Mouse (Mus musculus) cerebellum, adult 18-20 months (tissue): ENCODE measurements around the gene Dapp1.
"Not testable (repeated sequence)": the region's sequence is repeated elsewhere in the genome, so short reads cannot be mapped to it uniquely, and the experiment has no call there.

ENCODE experiments used
- DNase-seq, 2 experiments: peaks; one replicate each; pipeline ENCODE4 v3.0.0; 2021

Dapp1 gene

DNA sequence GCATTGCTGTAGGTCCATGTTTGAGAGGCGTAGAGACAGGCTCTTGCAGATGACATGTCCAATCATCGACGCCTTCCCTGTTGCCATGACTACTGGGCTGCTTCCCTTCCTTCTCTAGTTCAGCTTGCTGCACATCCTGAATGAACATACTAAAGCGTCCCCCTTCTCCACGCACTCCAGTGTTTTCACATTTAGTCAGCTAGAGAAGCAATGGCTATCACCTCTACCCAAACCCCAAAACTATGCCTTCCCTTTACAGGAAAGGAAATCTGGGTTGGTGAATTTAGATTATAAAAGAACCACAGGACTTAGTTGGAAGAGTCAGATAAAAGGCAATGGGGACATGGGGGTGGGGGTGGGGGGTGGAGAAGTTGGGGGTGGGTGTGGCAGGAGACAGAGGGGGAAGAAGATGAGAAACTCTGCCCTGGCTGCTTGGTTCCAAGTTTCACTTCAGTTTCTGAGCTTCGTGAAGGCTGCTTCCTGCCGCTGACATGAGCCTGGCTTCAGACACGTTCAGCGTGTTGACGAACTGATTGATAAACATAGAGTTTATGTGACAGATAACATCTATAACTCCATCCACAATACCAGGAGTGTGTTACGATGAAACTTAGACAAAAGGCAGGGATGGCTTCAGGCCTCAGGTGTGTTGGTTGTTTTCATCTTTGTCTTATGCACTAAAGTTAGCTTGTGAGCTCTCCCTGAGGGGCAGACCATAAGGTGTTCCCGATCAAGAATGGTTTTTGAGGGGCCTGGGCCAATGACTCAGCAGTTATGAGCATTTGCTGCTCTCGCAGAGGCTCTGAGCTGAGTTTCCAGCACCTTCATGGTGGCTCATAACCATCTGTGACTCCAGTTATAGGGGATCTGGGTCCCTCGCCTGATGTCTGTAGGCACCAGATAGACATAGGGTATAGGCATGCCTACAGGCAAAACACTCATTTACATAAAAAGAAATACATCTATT is 28.1 kb downstream of the Dapp1 start:
- no peak for DNase-seq

DNA sequence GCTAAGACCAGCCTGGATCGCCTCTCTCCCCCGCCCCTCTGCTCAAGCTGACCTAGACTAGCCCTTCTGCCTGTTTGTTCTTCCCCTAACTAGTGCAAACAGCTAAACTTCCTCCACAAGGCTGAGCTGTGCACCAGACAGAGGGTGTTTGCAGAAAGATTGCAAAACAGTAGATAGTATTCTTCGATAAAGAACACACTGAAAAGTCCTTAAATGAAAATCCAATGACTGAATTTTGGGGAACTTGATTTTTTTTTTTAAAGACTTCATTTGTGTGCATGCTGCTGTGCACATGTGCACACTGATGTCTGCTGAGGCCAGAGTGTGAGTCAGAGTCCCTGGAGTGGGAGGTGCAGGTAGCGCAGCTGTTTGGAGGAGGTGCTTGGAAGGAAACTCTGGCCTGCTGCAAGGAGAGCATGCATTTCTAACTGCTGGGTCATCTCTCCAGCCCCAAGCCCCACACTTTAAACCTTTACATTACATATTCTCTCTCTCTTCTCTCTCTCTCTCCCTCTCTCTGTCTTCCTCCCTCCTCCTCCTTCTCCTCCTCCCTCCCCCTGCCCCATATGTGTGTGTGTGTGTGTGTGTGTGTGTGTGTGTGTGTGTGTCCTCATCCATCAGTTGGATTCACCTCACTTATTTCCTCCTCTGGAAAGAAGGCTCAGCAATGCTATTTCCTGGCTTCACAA is 29.0 kb downstream of the Dapp1 start:
- DNase-seq, result no peak

DNA sequence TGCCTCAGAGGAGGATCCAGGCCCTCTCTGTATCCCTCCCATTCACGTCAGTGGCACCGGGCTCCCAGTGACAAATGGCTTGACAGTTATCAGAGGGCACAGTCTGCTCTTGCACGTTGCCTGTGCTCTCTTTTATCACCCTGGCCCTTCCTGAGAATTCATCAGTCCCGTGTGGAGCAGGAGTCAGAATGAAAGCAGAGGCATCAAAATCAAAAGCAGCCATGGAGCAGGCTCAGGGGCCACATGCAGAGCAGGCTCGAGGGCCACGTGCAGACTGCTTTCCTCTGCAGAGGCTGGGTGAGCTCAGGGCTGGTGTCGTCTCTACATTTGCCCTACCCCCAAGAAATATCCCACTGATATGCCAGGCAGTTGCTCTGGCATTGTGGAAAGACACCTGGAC is 29.5 kb downstream of the Dapp1 start:
- DNase-seq, result no peak

DNA sequence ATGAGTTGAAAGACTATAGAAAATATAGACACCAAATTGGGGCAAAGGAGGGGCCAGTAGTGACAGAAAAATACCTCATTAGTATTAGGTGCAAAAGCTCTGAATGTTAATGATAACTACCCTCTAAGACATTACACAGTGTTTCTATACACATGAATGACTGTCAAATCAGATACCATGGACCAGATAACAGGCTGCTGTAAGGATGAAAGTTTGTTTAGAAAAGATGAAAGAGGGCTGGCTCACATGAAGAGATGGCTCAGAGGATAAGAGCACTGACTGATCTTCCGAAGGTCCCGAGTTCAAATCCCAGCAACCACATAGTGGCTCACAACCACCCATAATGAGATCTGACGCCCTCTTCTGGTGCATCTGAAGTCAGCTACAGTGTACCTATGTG is 30.0 kb downstream of the Dapp1 start:
- not testable (repeated sequence) for DNase-seq

- no peak for DNase-seq
These were observed 31.0 kb downstream of the Dapp1 start for GRCm38 (mm10) chr3:137950191-137950885.

GRCm38 (mm10) chr3:137947525-137947924 is 33.8 kb downstream of the Dapp1 start:
- DNase-seq, result no peak

DNA sequence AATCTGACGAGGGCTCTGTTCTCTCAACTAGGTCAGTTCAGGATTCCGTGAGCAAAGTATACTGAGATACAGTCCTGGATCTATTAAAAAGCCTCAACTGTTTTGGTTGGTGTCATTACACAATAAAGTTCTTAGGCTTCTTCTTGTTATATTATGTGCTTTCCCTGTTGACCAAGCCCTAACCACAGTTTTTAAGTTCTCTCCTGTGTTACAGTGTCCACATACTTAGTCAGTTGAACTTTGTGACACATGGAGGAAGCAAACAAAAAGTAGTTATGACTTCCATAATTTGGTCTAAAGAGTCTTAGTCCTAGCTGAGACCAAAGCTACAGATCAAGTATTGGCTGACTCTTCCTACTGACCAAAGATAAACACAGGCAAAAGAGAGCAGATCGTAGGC is 34.5 kb downstream of the Dapp1 start:
- no peak for DNase-seq

- DNase-seq, result no peak
These were observed 37.6 kb downstream of the Dapp1 start for GRCm38 (mm10) chr3:137943737-137944154.

GRCm38 (mm10) chr3:137942098-137942622 is 39.2 kb downstream of the Dapp1 start:
- no peak for DNase-seq

GRCm38 (mm10) chr3:137941555-137941954 is 39.8 kb downstream of the Dapp1 start:
- no peak for DNase-seq

- no peak for DNase-seq
These were observed 40.6 kb downstream of the Dapp1 start for GRCm38 (mm10) chr3:137940757-137941156.

- peak; percentile 20 to 29 for DNase-seq
These were observed 42.7 kb downstream of the Dapp1 start for GRCm38 (mm10) chr3:137938608-137939007.

GRCm38 (mm10) chr3:137936541-137936940 is 44.8 kb downstream of the Dapp1 start:
- DNase-seq, result no peak

DNA sequence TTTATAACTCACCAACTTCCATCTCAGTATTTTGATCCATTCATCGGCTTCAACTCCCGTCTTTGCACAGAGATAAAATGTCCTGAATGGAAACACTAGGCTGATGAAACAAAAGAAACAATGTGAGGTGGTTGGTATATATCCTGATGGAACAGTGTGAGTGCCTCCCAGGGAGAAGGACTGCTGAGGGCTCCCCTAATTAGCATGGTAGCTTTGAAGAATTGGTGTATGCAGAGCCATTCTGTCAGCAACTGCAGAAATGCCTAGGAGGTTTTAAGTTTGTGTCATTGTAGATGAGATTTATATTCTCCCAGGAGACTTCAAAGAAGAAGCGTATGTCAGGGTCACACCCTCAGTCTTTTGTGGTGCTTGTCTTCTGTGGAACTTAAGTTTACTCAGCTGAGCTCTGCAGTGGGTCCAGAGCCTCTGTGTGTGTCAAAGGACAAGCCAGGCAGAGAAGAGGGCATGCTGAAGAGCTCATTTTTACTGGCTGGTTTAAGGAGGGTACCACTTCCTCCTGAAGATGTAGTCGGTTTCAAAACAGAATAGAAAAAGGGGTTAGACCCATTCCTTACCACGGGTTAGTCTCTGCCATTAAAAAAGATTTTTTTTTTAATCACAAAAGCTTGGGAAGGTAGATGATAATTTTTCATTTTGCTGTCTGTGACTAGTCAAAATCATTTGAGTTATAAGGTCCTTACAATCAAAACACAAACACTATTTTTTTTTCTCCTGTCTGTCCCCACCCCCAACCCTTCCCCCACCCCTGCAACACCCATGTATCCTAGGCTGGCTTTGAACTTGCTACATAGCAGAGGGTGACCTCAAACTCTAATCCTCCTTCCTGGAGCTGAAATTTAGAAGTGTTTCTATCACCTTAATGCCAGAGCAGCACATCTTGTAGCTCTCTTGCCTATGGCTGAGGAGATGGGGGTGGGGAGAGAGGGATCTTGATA is 45.5 kb downstream of the Dapp1 start:
- no peak for DNase-seq

DNA sequence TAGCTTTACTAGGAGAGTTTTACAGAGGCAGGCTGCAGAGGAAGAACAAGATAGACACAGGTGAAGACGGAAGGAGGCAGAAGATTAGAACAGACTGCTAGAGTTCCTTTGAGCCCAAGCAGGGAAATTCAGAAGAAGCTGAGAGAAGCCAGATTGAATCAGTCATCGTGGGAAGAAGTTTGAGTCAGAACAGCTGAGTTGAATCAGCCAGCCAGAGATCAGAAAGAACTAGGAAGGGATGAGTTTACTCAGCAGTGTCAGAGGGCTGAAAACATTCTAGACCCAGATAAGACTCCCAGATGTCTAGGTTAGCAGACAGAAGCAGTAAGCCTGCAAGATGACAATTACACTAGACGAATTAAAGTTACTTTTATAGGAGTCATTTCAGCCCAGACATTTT is 47.4 kb downstream of the Dapp1 start:
- no peak for DNase-seq

GRCm38 (mm10) chr3:137932748-137933147 is 48.6 kb downstream of the Dapp1 start:
- DNase-seq, result no peak

- DNase-seq, result no peak
These were observed 51.4 kb downstream of the Dapp1 start for GRCm38 (mm10) chr3:137929940-137930339.

DNA sequence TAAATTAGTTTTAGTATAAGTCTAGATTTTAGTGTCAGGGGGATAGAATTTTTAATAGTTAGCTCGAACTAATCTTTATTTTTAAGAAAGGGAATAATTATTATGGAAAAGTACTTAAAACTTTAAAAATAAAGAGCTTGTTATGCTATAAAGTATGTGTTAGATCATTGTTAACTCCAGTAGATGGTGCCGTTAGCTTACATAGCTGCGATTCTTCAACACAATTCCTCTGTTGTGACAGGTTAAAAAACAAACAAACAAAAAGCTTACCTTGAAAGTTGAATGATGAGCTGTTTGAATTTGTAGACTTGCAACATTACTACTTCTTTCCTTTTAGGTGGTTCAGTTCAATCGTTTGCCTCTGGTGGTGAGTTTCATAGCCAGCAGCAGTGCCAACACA is 54.3 kb downstream of the Dapp1 start:
- DNase-seq, result no peak

- DNase-seq, result no peak
These were observed 60.8 kb downstream of the Dapp1 start for GRCm38 (mm10) chr3:137920594-137920993.

DNA sequence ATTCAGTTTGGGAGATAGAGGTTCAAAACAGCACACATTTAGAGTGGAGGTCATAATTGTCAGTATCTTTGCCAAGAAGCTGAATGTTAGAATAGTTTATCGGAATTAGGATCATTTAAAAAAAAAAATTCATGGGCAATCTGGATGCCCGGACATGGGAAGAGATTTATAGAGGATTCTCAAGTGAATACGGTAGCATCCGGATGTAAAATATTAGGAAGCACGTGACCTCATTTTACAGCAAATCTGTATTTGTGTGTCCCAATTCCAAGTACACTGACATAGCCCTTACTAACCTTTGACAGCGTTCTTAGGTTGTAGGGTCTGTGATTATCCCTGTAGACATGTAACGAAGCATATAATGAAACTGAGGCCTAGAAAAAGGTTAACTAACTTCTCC is 61.9 kb downstream of the Dapp1 start:
- DNase-seq, result no peak

DNA sequence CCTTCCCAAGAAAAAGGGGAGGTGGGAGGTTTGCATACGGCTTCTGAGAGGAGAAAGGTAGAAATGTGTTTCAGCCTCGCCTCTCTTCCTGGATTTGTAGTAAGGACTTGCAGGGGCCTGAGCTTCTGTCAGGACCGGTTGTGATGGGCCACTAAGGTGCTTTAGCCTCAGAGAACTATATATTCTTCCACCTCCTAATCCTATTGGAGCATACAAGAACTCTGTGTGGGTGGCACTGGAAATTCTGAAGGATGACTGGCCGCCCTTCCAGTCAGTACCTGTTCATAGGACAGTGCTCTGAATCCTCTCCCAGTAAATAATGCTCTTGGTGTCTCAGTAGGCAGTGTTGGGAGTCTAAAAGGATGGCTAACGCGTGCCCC is 62.4 kb downstream of the Dapp1 start:
- DNase-seq, result peak in 1 of 2 experiments; percentile 20
